Mouse (Mus musculus): ENCODE measurements around the gene Ccdc27.

Gene Ccdc27

GRCm38 (mm10) chr4:154024729-154025521 lies 17.6 kb downstream of the Ccdc27 start:
- no peak for DNase-seq

GRCm38 (mm10) chr4:154023754-154024601 lies 18.5 kb downstream of the Ccdc27 start:
- DNase-seq, result no peak

- DNase-seq, result no peak
These were observed 19.6 kb downstream of the Ccdc27 start for GRCm38 (mm10) chr4:154022844-154023243.

- no peak for DNase-seq
These were observed 20.1 kb downstream of the Ccdc27 start for GRCm38 (mm10) chr4:154022407-154022806.

- no peak for DNase-seq
These were observed 21.0 kb downstream of the Ccdc27 start for GRCm38 (mm10) chr4:154021432-154021831.

GRCm38 (mm10) chr4:154019571-154019970 lies 22.9 kb downstream of the Ccdc27 start:
- DNase-seq, result peak in 1 of 2 experiments; percentile 38

GRCm38 (mm10) chr4:154015476-154015875 lies 27.0 kb downstream of the Ccdc27 start:
- DNase-seq, result no peak

- DNase-seq, result peak in 1 of 2 experiments; percentile 20
These were observed 30.2 kb downstream of the Ccdc27 start for GRCm38 (mm10) chr4:154012132-154012882.

- peak; percentile 89 for DNase-seq
These were observed 30.8 kb downstream of the Ccdc27 start, which contains the start of gene Lrrc47 for GRCm38 (mm10) chr4:154011646-154012089. Gene Lrrc47 (plus strand): TSS chr4:154011731.

- no peak for DNase-seq
These were observed 31.4 kb downstream of the Ccdc27 start for GRCm38 (mm10) chr4:154010907-154011645.

GRCm38 (mm10) chr4:154007759-154008158 lies 34.7 kb downstream of the Ccdc27 start:
- DNase-seq, result no peak

GRCm38 (mm10) chr4:154006264-154006663 lies 36.2 kb downstream of the Ccdc27 start:
- no peak for DNase-seq

GRCm38 (mm10) chr4:154005488-154005887 lies 37.0 kb downstream of the Ccdc27 start:
- DNase-seq, result no peak

- DNase-seq, result no peak
These were observed 49.0 kb downstream of the Ccdc27 start for GRCm38 (mm10) chr4:153993505-153993904.

- no peak for DNase-seq
These were observed 49.8 kb downstream of the Ccdc27 start for GRCm38 (mm10) chr4:153992715-153993114.

GRCm38 (mm10) chr4:153980470-153980869 lies 62.0 kb downstream of the Ccdc27 start:
- no peak for DNase-seq

GRCm38 (mm10) chr4:153979243-153979642 lies 63.2 kb downstream of the Ccdc27 start:
- DNase-seq, result no peak
